Mouse (Mus musculus) T-helper 17 cell (primary cell): ENCODE measurements around the gene Slc35b4.

Experiments used
- in situ Hi-C, 2 experiments: fragments of 300-600 bp; cut with MboI, MseI; formaldehyde crosslinking; loops; 1 replicate in 1 of 2; 2 replicates in 1 of 2; pipeline ENCODE4 v1.15.1; 2025; ENCODE audit warnings: high pct_unique_total_duplicates in 2 of 2

The Slc35b4 gene

DNA sequence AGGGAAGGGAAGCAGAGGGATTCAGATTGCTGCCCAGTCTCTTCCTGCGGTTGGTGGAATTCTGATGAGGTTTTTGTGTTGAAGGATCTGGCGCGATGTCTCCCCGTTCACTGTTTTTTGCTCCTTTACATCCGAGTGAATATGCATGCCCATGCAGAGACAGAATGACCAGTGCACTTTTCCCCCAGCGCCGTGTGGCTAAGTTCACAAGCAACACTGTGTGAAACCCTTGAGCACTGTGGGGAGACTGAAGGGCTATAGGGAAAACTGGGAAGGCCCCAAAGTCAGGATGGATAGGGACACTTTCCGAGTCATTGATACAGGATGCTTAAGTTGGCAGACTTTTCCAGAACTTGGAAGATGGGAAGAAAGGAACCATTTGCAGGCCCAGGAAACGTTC, 44.5 kb downstream of the Slc35b4 start:
- in situ Hi-C loops = no loop called here

- in situ Hi-C loops = no loop called here
Observed at GRCm38 (mm10) chr6:34129261-34129660, 47.6 kb downstream of the Slc35b4 start.

- in situ Hi-C loops = no loop called here
Observed at GRCm38 (mm10) chr6:34124401-34124800, 52.5 kb downstream of the Slc35b4 start.

DNA sequence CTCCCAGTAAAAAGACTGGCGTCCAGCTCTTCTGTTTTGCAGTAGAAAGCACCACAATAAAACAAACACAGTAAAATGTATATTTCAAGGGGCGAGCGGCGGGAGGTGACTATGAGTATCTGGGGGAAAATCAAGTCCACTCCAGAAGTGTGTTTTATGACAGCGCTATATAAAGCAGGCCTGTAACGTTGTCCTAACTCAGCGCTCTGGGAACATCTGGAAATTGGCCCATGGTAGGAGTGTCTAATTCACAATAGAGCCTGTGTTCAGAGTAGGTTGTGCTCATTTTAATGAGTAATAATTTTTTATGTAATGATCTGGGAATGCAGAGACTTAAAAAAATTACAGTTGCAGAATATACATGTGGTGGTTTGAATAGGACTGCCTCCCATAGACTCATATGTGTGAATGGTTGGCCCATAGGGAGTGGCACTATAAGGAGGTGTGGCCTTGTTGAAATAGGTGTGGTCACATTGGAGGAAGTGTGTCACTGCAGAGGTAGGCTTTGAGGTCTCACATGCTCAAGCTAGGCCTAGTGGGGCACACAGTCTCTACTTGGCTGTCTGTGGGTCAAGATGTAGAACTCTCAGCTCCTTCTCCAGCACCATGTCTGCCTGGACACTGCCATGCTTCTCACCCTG, 60.0 kb downstream of the Slc35b4 start:
- in situ Hi-C loops = no loop called here

DNA sequence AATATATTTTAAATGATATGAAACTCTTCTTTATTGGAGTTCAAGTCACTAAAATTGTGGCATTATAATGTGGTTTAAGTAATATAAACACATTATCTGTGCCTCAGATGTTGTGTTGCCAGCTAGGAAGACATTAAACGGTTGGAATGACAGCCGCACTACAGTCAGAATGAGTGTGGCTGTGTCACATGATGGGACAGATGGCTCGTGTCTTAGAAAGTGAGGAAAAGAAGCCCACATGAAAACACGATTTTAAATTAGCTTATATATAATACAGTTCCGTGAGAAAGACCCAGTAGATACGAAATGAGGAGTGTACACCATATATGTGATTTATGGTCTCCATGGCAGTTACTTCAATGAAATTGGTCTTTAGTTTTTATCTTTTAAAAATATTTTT, 65.5 kb downstream of the Slc35b4 start:
- in situ Hi-C loops = no loop called here

GRCm38 (mm10) chr6:34110571-34110970, 66.3 kb downstream of the Slc35b4 start:
- in situ Hi-C loops = no loop called here
